Mouse (Mus musculus) stomach, postnatal 0 days (tissue): ENCODE measurements around the gene Taok3. TPM values are rescaled to one million over a fixed set of nuclear protein-coding genes. Genes with fewer than 3 reads are reported as not detected.

Experiments used
- ATAC-seq: fragments of 200-750 bp; cut with Nextera tagmentation; 2 replicates; pipeline ENCODE4 v1.8.0; 2017; ENCODE audit not compliant: low FRiP score, low TSS enrichment
- DNase-seq: peaks from one replicate; pipeline ENCODE4 v3.0.0-alpha.2; 2016; ENCODE audit warnings: low spot score
- H3K27ac ChIP-seq: fragments of 300-500 bp; sonication (generic); replicated peaks from 2 replicates; pipeline ENCODE4 v1.5.1; 2014; ENCODE audit warnings: mild to moderate bottlenecking, control low read depth
- H3K27me3 ChIP-seq: fragments of 300-500 bp; sonication (generic); 2 replicates; pipeline ENCODE4 v1.6.1; 2014; ENCODE audit warnings: low read length; ENCODE audit not compliant: control insufficient read depth, insufficient read depth
- H3K36me3 ChIP-seq: fragments of 300-500 bp; sonication (generic); 2 replicates; pipeline ENCODE4 v1.6.1; 2014; ENCODE audit warnings: low read length, mixed read lengths; ENCODE audit not compliant: control insufficient read depth, insufficient read depth
- H3K4me1 ChIP-seq: fragments of 300-500 bp; sonication (generic); replicated peaks from 2 replicates; pipeline ENCODE4 v1.6.1; 2014; ENCODE audit warnings: antibody characterized with exemption; ENCODE audit not compliant: control insufficient read depth, insufficient read depth
- H3K4me2 ChIP-seq: fragments of 300-500 bp; sonication (generic); replicated peaks from 2 replicates; pipeline ENCODE4 v1.6.1; 2014; ENCODE audit warnings: low read depth, mild to moderate bottlenecking, control low read depth, moderate library complexity
- H3K4me3 ChIP-seq: fragments of 300-500 bp; sonication (generic); 2 replicates; pipeline ENCODE4 v1.5.1; 2014; ENCODE audit warnings: low read depth, low read length, control low read depth
- H3K9ac ChIP-seq: fragments of 300-500 bp; sonication (generic); 2 replicates; pipeline ENCODE4 v1.6.1; 2014; ENCODE audit warnings: mild to moderate bottlenecking, low read length, control low read depth, mixed read lengths
- H3K9me3 ChIP-seq: fragments of 300-500 bp; sonication (generic); 2 replicates; pipeline ENCODE4 v1.6.1; 2016; ENCODE audit warnings: low read length; ENCODE audit not compliant: control insufficient read depth
- CTCF ChIP-seq: IDR thresholded peaks from 2 replicates; pipeline ENCODE4 v1.5.1; 2016; ENCODE audit warnings: antibody characterized with exemption, low read depth, mild to moderate bottlenecking, moderate library complexity
- EP300 ChIP-seq: optimal IDR thresholded peaks from 2 replicates; pipeline ENCODE3; 2016; ENCODE audit warnings: antibody characterized with exemption
- WGBS: fragments of 180-500 bp; shearing (Covaris S2); extraction: QIAGEN DNeasy Blood & Tissue Kit; methylation state at CpG from one replicate; pipeline ENCODE4 v1.1.7; 2014; 5-methylcytosine and 5-hydroxymethylcytosine counted together
- polyA plus RNA-seq: library from polyadenylated mRNA; unstranded; fragments of >200 nt; fragmentation: Nextera tagmentation; extraction: Ambion mirVana; gene quantifications from 2 replicates; pipeline ENCODE4 v1.2.1, GENCODE M21; 2015

Taok3 gene
- polyA plus RNA-seq, 1 experiment from 2014 or later = 24.2 TPM

- Histone ChIP-seq H3K4me2 (no peak overlapping the region), H3K27me3 (no peaks in the 10 kb centered on the region), H3K27ac (no peak overlapping the region), H3K4me1 (0 out of 2 replicates have a peak, but pooled peaks cover 5% of the 10 kb centered on the region), H3K36me3 (no peaks in the 10 kb centered on the region), H3K4me3 (no peak overlapping the region), H3K9ac (no peak overlapping the region), H3K9me3 (no peaks in the 10 kb centered on the region)
- DNase-seq = no peak
- WGBS = 70% methylated on average over 8 of the region's 8 CpGs
- TF ChIP-seq CTCF (no peak), EP300 (no peak)
- no peak for ATAC-seq
Measured at GRCm38 (mm10) chr5:117139822-117140221, 19.9 kb downstream of the Taok3 start.

GRCm38 (mm10) chr5:117140374-117140773, 20.4 kb downstream of the Taok3 start:
- H3K27ac ChIP-seq = no peak overlapping the region
- 73% methylated on average over 7 of the region's 7 CpGs for WGBS
- 0 out of 2 replicates have a peak, but pooled peaks cover 2% of the 10 kb centered on the region for H3K4me1 ChIP-seq
- no peak overlapping the region for H3K9ac ChIP-seq
- H3K36me3 ChIP-seq = no peaks in the 10 kb centered on the region
- no peak overlapping the region for H3K4me2 ChIP-seq
- ATAC-seq (no peak), DNase-seq (no peak)
- no peaks in the 10 kb centered on the region for H3K27me3 ChIP-seq
- TF ChIP-seq CTCF (no peak), EP300 (no peak)
- no peaks in the 10 kb centered on the region for H3K9me3 ChIP-seq
- H3K4me3 ChIP-seq = no peak overlapping the region

- TF ChIP-seq CTCF = peak; percentile 79
- no peak for TF ChIP-seq EP300
- no peak overlapping the region for H3K27ac ChIP-seq
- H3K4me1 ChIP-seq = no peaks in the 10 kb centered on the region
- peak; percentile 54 for DNase-seq
- H3K9ac ChIP-seq = no peak overlapping the region
- H3K36me3 ChIP-seq = no peaks in the 10 kb centered on the region
- peak; percentile 56; the same call in 1 of the 2 replicates for ATAC-seq
- H3K4me2 ChIP-seq = no peak overlapping the region
- no peaks in the 10 kb centered on the region for H3K27me3 ChIP-seq
- 49% methylated on average over 9 of the region's 9 CpGs for WGBS
- H3K4me3 ChIP-seq = no peak overlapping the region
- no peaks in the 10 kb centered on the region for H3K9me3 ChIP-seq
Measured at GRCm38 (mm10) chr5:117143721-117144135, 23.8 kb downstream of the Taok3 start.

- no peak overlapping the region for H3K4me2 ChIP-seq
- no peaks in the 10 kb centered on the region for H3K27me3 ChIP-seq
- no peak overlapping the region for H3K4me3 ChIP-seq
- H3K9ac ChIP-seq = no peak overlapping the region
- DNase-seq (no peak), ATAC-seq (no peak)
- TF ChIP-seq EP300 (no peak), CTCF (no peak)
- no peak overlapping the region for H3K27ac ChIP-seq
- H3K9me3 ChIP-seq = no peaks in the 10 kb centered on the region
- H3K4me1 ChIP-seq = no peaks in the 10 kb centered on the region
- H3K36me3 ChIP-seq = no peaks in the 10 kb centered on the region
Measured at GRCm38 (mm10) chr5:117146165-117146564, 26.2 kb downstream of the Taok3 start.

GRCm38 (mm10) chr5:117147187-117148095, 27.5 kb downstream of the Taok3 start:
- Histone ChIP-seq H3K36me3 (no peaks in the 10 kb centered on the region), H3K4me1 (no peaks in the 10 kb centered on the region), H3K4me2 (no peak overlapping the region), H3K27ac (no peak overlapping the region), H3K9me3 (no peaks in the 10 kb centered on the region), H3K9ac (no peak overlapping the region), H3K4me3 (no peak overlapping the region), H3K27me3 (no peaks in the 10 kb centered on the region)
- DNase-seq (no peak), ATAC-seq (no peak)
- WGBS = 90% methylated on average over 16 of the region's 16 CpGs
- TF ChIP-seq EP300 = no peak
- TF ChIP-seq CTCF = 0 out of 2 replicates have a peak, but pooled peaks have one; percentile 19
